Mouse (Mus musculus): ENCODE results near the gene Dab2. TPM values are rescaled to one million over a fixed set of nuclear protein-coding genes. Genes with fewer than 3 reads are reported as not detected.

The Dab2 gene
- 16.4 and 16.6 TPM in 2 replicates for polyA plus RNA-seq (2012; rRNA removed)

DNA sequence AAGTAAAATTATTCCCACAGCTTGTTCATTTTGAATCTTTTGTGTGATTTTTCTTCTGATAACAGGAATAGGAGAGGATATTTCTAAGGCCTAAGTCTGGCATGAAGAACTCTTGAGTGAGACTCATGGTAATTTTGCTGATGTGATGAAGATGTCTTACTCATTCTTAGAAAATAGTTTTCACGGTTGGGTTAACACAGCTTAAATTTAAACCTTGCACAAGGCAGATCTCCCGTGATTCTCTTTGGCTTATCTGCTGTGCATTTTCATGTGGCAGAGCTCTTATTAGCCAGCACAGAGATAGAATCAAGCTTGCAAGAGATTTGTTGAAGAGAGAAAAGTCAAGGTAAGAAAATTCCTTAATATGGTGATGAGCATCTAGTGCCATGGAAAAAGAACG, at the start of gene Dab2:
Dab2 (plus strand) TSS at position 235 of the 400 bp plus-strand sequence.

GRCm38 (mm10) chr15:6445135-6445534, 145.5 kb downstream of the Dab2 start, which contains the start of gene C9:
C9 (plus strand) TSS chr15:6445327.

Other genes with a start within 250 kb of the Dab2 start
- gene C9, start 145.5 kb downstream of the Dab2 start, polyA plus RNA-seq (2012; rRNA removed), result not detected in 2 replicates
- 1.5 and 1.9 TPM in 2 replicates for gene Fyb, start 223.1 kb downstream of the Dab2 start, polyA plus RNA-seq (2012; rRNA removed)

Data from central nervous system, embryonic 18 days (tissue).